Mouse (Mus musculus): ENCODE measurements around the gene Trp73.
A peak's percentile ranks its signal among the peaks of the same experiment; 100 is the strongest.

The Trp73 gene

GRCm38 (mm10) chr4:154140182-154140212, at the start of gene Trp73:
Trp73 (minus strand) TSS chr4:154140208.
- no peak for DNase-seq (ENCODE audit: low read depth, low spot score)

- DNase-seq (ENCODE audit: low read depth, low spot score): no peak
Observed at GRCm38 (mm10) chr4:154188948-154189347, 48.9 kb upstream of the Trp73 start.

GRCm38 (mm10) chr4:154186002-154186537, 46.1 kb upstream of the Trp73 start:
- no peak for DNase-seq (ENCODE audit: low read depth, low spot score)

- DNase-seq (ENCODE audit: low read depth, low spot score): no peak
Observed at GRCm38 (mm10) chr4:154185001-154185400, 45.0 kb upstream of the Trp73 start.

- no peak for DNase-seq (ENCODE audit: low read depth, low spot score)
Observed at GRCm38 (mm10) chr4:154183566-154183965, 43.6 kb upstream of the Trp73 start.

- no peak for DNase-seq (ENCODE audit: low read depth, low spot score)
Observed at GRCm38 (mm10) chr4:154181001-154181400, 41.0 kb upstream of the Trp73 start.

GRCm38 (mm10) chr4:154177257-154177656, 37.2 kb upstream of the Trp73 start:
- no peak for DNase-seq (ENCODE audit: low read depth, low spot score)

- no peak for DNase-seq (ENCODE audit: low read depth, low spot score)
Observed at GRCm38 (mm10) chr4:154171931-154172604, 32.1 kb upstream of the Trp73 start.

- DNase-seq (ENCODE audit: low read depth, low spot score): no peak
Observed at GRCm38 (mm10) chr4:154171151-154171930, 31.3 kb upstream of the Trp73 start.

- no peak for DNase-seq (ENCODE audit: low read depth, low spot score)
Observed at GRCm38 (mm10) chr4:154170506-154171150, 30.6 kb upstream of the Trp73 start, which contains the start of gene Megf6. Megf6 (plus strand) TSS chr4:154170730.

- DNase-seq (ENCODE audit: low read depth, low spot score): no peak
Observed at GRCm38 (mm10) chr4:154170021-154170420, 30.0 kb upstream of the Trp73 start.

GRCm38 (mm10) chr4:154167053-154167452, 27.0 kb upstream of the Trp73 start:
- no peak for DNase-seq (ENCODE audit: low read depth, low spot score)

GRCm38 (mm10) chr4:154163296-154163695, 23.3 kb upstream of the Trp73 start:
- DNase-seq (ENCODE audit: low read depth, low spot score): peak; percentile 71

GRCm38 (mm10) chr4:154160538-154161390, 20.8 kb upstream of the Trp73 start, which contains the start of gene Tprgl:
Tprgl (minus strand) TSS chr4:154160666.
- DNase-seq (ENCODE audit: low read depth, low spot score): peak; percentile 93

- DNase-seq (ENCODE audit: low read depth, low spot score): peak; percentile 31
Observed at GRCm38 (mm10) chr4:154159961-154160537, 20.0 kb upstream of the Trp73 start.

- DNase-seq (ENCODE audit: low read depth, low spot score): peak; percentile 86
Observed at GRCm38 (mm10) chr4:154159002-154159401, 19.0 kb upstream of the Trp73 start.

- DNase-seq (ENCODE audit: low read depth, low spot score): no peak
Observed at GRCm38 (mm10) chr4:154157970-154158662, 18.1 kb upstream of the Trp73 start.

- no peak for DNase-seq (ENCODE audit: low read depth, low spot score)
Observed at GRCm38 (mm10) chr4:154156050-154156449, 16.0 kb upstream of the Trp73 start.

GRCm38 (mm10) chr4:154154104-154154503, 14.1 kb upstream of the Trp73 start:
- DNase-seq (ENCODE audit: low read depth, low spot score): no peak

- DNase-seq (ENCODE audit: low read depth, low spot score): no peak
Observed at GRCm38 (mm10) chr4:154146342-154146741, 6.3 kb upstream of the Trp73 start.

GRCm38 (mm10) chr4:154144712-154145111, 4.7 kb upstream of the Trp73 start:
- DNase-seq (ENCODE audit: low read depth, low spot score): no peak

Measured in c-Kit-negative CD71-positive TER-119-positive erythroid progenitor cells, embryonic 14.5 days (primary cell).